Mouse (Mus musculus) urinary bladder, postnatal 14 days (tissue): ENCODE results near the gene Lsm14a.
A peak's percentile ranks its signal among the peaks of the same experiment; 100 is the strongest.
"Not testable (repeated sequence)": the region's sequence is repeated elsewhere in the genome, so short reads cannot be mapped to it uniquely, and the experiment has no call there.

Experiments used
- DNase-seq: peaks from one replicate; pipeline ENCODE4 v3.0.0; 2021; ENCODE audit warnings: low spot score

The Lsm14a gene

DNA sequence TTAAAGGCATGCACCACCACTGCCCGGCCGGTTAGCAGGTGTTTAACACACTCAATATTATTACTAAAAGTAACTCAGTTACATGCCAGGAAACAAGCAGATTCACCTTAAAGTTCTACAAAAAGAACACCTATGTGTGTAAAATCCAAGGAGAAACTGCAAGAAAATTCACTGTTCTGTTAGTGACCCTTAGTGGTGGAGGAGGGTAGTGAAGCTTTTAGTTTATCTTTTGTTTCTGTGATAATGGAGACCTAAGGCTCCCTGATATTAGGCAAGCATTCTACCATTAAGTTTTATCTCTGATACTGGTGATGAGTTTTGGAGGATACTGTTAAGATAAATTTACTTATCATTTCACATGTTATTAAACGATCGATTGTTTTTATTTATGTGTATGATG, 37.5 kb downstream of the Lsm14a start:
- DNase-seq, result no peak

DNA sequence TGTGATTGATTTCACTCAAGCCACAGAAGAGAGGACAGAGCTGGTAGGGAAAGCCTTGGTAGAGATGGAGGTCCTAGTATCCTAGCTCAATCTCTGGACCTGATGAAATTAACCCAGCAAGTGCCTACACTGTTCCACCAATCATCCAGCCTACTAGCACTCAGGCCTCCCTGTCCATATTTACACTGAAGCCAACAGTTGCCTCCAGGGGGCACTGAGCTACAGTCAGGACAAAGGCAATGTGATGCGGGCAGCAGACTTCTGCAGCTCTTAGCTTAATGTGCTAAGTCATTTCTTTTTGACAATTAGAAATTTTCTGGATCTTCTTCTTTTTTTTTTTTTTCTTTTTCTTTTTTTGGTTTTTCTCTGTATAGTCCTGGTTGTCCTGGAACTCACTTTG, 41.1 kb downstream of the Lsm14a start:
- DNase-seq, result no peak

DNA sequence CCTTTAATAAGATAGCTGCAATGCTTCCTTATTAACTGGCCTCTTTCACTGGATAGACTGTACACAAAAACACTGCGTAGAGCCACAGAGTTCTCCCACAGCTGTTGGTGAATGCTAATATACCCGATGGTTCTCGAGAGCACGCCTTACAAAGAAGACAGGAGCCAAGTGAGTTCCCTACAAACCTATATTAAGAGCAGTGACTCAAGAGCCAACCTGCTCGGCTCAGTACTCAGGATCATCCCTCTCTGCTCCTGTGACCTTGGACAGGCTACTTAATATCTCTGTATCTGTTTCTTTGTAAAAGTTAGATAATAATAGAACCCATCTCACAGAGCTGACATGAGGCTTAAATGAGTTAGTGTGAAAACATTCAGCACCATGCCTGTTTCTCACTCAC, 42.9 kb downstream of the Lsm14a start:
- no peak for DNase-seq

DNA sequence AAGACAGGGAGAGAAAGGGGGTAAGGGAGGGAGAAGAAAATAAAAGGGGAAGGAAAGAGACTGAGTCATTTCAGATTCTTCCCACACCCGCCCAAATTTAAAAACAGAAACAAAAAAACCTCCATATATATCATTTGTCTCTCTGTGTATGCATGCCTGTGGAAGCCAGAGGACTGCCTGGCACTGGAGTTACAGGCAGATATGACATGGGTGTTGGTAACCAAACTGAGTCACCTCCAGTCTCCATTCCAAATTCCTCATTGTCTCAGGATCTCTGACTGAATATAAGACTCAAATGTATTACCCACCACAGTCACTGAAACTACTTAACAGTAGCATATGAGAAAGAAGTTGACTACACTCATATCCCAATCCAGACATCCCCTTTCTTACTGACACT, 45.1 kb downstream of the Lsm14a start:
- no peak for DNase-seq

DNA sequence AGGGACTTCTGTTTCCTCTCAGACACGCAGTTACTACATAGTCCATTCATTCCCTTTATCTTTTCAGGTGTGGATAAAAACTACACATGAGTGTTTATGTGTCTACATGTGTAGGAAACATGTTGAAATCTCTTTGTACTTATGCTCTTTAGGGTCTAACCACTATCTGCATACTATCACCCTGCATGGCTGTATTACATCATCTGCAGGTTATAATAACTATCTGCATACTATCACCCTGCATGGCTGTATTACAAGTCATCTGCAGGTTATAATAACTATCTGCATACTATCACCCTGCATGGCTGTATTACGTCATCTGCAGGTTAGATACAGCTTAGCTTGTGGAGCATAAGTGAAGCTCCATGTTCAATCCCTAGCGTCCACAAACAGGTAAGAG, 46.1 kb downstream of the Lsm14a start:
- DNase-seq, result no peak

DNA sequence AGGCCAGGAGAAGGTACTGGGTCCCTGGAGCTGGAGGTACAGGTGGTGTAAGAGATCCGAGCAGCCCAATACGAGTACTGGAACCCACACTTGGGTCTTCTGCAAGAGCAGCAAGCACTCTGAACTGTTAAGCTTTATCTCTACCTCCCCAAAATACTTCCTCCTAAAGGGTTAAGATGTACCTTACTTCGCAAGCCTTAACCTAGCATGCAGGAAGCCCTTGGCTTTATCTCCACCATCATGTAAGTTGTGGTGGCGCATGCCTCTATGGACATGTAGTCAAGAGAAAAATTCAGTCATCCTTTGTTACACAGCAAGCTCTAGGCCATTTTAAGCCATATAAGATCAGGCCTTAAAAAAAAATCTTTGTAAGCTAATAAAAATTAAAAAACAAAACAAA, 46.6 kb downstream of the Lsm14a start:
- DNase-seq, result no peak

DNA sequence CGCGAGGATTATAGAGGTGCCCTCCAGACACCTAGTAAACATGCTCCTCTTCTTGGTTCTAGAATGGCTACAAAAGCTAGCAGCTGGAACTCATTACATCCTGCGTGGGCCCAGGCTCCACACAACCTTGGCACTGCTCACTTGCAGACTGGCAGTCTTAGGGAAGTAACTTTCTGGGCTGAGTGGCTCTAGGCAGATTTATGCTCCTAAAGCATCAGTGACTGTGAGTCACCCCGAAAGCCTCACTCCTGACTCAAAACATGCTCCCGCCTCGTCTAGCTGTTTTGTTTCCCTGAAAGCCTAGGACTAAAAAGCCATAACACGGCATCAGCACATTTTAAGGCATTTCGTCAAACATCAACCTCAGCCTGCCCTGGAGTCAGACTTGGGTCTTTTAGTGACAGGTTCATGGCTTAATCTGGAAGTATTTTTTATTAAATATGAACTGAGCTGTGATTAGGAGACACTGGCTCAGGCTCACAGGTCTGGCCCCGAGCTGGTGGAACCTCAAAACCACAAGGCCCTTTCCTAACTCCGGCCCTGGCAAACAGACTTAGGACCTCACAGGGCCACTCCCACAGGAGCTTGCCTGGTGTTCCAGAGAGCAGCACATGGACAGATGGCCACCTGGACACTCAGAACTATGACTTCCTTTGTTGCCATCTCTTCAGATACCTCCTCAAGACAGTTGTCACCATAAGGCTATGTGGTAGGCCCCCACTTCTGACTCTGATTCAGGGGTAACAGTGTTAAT, 50.9 kb downstream of the Lsm14a start:
- DNase-seq, result peak; percentile 53

DNA sequence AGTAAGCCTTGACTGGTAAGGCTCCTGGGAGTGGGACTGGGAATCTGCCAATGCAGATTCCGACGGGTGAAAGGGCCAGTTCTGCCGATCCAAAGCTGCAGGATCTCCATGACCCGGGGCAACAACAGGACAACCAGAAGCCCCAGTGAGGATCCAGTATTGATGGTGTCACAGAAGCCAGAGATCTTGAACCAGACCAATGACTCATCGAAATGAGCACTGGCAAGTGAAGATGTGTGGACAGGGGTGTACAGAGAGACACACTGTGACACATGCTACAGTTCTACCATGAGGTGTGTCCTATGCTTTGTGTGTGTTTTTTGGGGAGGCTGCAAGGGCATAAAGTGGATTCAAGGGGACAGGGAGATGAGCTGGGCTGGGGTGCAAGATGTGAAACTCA, 52.3 kb downstream of the Lsm14a start:
- no peak for DNase-seq

DNA sequence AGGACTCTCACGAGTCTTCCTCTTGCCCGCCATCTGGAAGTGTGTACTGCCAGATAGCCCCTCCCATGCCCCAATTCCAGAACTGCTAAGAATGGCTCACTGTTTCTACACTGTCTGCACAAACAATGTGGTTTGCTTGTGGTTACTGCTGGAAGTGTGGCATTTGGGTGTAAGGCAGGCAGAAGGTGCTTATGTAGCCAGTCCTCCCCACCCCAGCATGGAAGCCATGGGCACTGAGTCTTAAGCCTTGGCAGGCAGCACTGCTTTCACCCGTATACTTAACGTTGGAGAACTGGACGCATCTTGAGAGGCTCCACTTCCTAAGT, 54.0 kb downstream of the Lsm14a start:
- no peak for DNase-seq

DNA sequence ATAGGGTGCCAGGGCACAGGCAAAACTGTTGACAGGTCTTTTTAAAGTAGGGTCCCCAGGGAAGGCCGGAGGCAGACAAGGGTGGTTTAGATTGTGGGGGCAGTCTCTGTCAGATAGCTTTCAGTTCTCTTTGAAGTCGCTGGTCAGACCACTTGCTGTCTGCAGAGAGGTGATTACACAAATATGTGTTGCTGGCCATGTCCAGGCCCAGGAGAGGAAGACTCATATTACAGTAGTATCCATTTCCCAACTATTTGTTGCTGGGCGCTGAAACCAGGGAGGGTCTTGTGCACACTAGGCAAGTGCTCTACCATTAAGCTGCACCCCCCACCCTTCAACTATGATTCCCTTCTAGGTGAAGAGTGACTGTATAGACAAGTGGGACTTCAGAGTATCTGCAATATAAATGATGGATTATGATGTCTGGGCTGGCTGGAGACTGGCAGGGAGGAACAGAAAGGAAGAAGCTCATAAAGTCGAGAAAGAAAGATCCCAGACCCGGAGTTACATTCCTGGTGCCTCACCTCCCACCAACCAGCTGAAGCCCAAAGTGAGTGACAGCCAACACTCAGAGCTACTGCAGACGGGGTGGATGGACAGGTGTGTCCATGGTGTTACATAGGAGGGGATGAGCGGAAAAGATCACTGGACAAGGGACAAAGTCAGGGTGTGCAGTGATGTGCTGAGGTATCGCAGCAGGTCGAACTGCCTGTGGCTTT, 54.5 kb downstream of the Lsm14a start:
- no peak for DNase-seq

DNA sequence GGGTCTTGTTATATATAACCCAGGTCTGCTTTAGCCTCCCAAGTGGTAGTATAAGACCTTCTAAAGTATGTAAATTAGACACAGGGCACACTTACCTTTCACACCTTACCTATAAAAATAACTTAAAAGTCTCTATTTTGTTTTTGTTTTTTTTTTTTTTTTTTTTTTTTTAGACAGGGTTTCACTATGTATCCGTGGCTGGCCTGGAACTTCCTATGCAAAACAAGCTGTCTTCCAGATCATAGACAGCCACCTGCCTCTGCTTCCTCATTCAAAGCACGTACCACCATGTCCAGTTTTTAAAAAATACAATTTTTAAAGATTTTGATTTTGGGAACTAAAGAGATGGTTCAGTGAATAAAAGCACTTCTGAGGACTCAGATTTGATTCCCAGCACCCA, 55.8 kb downstream of the Lsm14a start:
- DNase-seq, result no peak

DNA sequence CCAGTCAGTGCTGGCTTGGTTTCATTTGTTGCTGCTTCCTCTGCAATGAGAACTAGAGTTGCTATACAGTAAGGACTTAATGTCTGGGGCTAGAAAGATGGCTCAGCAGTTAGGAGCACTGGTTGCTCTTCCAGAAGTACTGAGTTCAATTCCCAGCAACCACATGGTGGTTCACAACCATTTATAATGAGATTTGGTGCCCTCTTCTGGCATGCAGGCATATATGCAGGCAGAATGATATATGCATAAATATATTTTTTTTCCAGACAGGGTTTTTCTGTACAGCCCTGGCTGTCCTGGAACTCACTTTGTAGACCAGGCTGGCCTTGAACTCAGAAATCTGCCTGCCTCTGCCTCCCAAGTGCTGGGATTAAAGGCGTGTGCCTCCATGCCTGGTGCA, 56.6 kb downstream of the Lsm14a start:
- not testable (repeated sequence) for DNase-seq

DNA sequence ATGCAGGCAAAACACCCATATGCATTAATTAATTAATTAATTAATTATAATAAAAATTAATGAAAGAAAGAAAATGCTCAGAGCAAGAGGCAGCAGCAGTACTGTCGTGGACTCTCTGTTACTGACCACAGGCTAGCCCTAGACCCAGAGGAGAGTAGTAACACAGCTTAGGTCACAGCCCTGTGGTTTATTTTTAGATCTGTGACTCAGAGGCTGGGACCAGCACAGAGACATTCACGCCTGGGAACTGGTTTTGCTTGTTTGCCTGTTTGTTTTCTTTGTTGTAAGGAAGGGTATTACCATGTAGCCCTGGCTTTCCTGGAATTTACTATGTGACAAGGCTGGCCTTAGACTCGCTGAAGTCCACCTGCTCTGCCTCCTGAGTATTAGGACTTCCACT, 65.6 kb downstream of the Lsm14a start:
- peak; percentile 70 for DNase-seq

DNA sequence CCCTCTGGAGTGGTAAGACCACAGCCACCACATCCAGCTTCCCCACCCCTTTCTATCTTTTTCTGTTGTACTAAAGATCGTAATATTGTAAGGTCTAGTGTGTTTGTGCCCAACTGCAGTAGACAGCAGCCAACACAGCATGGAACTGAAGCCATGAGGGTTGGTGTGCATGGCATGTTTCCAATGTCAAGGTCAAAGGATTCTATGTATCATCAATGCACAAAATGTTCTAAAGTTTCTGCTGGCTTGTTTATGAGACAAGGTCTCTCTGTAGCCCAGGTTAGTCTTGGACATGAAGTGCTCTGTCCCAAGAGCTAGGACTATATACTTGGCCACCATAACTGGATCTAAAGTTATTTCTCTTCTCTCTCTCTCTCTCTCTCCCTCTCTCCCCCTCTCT, 68.3 kb downstream of the Lsm14a start:
- DNase-seq, result no peak

DNA sequence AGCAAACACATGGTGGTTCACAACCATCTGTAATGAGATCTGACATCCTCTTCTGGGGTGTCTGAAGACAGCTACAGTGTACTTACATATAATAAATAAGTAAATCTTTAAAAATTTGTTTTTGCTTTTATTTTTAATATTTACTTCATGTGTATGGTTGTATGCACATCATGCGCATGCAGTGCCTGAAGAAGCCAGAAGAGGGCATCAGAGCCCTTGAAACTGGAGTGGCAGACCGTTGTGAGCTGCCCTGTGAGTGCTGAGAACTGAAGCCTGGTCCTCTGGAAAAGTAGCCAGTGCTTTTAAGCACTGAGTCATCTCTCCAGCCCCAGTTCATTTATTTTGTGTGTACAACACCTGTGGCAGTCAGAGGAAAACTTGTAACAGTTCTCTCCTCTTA, 69.1 kb downstream of the Lsm14a start:
- no peak for DNase-seq

DNA sequence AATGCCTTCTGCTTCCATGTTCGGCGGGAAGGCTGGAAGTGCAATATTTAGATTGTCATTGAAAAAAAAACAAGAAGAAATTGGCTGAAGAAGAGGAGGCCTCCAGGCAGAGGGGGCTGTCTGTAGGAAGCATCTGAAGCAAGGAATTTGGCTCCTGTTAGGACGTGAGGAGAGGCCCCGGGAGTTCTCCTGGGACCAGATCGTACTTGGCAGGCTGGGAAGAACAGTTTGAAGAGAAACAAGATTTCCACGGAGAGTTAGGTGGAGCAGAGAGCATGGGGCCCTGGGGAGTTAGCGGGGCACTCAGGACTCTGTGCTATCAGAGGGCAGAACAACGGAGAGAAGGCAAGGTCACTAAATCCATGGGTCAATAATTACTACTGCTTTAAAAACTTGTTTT, 69.8 kb downstream of the Lsm14a start:
- peak; percentile 18 for DNase-seq

DNA sequence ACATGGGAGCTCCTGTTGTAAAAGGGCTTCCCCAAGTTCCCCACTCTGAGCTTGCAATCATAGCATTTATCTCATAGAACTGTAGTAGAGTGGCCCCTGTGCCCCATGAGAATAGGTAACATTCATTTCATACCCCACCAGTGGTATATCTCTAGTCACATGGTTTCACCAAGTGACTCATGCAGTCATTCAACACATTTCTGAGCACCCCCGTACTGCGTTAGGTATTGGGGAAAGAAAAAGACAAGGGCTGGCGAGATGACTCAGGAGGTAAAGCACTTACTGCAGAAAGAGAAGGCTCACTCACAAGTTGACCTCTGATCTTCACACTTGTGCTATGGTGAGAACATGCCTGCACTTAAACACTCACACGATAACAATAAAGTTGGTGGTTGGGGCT, 71.2 kb downstream of the Lsm14a start:
- no peak for DNase-seq

DNA sequence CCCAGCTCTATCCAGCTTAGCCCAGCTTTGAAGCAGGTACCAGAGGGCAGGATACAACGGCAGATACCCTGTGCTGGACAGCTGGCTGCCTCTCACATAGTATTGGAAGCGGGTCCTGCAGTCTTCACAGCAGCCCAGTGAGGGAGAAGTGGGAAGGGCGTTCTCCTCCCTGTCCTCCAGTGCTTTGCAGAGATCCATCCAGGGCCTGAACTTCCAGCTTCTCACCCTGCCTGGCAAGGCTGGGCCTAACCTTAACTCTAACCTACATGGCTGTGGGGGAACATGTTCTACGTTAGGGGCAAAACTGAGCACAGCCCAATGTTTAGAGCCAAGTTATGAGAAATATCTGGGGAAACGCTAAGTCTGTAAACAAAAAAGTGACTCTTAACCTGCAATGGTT, 72.0 kb downstream of the Lsm14a start:
- DNase-seq, result no peak

DNA sequence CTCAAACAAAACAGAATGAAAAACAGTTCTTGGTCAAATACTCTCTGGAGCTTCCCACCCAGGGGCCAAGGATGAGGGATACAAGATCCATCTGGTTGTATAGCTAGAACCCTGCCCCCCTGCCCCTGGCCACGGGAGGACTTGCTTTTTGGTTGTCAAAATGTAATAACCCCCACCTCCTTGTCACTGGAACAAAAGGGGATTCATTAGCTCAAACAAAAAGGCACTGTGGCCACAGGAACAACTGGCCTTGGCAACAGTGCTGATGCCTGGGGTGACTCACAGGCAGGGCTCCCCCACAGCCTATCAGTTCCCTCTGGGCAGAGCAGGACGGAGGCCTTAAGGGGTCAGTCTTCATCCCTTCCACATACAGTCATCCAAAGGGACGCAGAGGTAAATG, 73.2 kb downstream of the Lsm14a start:
- DNase-seq, result peak; percentile 38

DNA sequence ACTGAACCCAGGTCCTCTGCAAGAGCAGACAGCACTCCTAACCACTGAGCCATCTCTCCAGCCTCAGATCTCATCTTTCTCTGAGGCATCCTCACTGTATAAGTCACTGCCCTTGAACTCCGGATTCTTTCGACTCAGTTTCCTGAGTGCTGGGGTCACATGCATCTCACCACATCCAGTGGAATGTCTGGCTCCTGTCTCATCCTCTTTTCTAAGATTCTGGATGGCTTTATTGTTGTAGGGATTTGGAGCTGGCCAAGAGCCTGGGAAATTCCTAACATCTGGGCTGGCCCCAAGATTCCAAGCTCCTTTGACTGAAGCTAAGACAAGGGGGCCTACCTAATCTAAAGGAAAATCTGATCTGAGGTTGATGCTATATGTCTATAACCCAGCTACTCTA, 74.0 kb downstream of the Lsm14a start:
- DNase-seq, result peak; percentile 46

DNA sequence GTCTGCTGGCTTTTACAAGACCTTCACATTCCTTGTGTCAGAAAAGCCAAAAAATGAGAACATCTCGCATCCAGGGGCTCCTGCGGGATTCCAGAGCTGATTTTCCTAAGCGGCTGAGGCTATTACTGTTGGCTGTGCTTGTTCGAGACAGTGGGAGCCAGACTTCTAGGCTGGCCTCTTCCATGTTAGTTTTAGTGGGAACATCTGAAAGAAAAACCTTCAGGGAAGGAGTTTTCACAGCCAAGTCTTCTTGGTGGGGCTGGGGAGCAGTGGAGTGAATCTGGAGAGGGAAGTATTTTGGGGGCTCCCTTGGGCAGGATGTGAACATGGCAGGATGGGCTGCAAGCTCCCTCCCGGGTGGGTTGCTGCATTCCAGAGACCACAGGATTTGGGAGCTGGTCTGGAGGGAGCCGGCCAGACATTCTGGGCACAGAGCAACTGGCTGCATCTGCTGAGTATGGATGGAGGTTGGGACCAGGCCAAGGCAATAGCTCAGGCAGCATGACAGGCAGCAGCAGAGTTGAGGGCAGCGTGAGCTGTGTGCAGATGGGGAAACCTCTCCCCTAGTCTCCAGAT, 75.1 kb downstream of the Lsm14a start:
- DNase-seq, result peak; percentile 55

DNA sequence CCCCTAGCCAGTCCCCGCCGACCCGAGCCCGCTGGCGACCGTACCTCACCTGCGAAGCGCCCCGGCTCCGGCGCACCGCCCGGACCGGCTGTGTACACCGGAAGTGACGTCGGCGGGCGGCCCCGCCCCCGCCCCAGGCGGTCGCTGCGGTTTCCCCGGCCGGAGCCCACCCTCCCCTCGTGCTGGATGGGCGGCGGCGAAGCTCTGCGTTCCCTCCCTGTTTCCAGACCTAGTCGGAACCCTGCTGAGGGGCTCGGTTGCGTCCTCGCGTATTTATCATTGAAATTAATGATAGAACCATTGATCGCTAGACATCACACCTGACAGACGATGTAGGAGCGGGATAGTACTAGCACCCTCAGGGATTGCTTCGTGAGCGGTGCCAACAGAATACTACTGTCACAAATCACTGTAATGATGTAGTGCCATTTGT, 79.7 kb downstream of the Lsm14a start, which contains the start of gene 4931406P16Rik:
Gene 4931406P16Rik (minus strand): TSS at position 109 of the 433 bp plus-strand sequence.
- DNase-seq, result peak; percentile 84

DNA sequence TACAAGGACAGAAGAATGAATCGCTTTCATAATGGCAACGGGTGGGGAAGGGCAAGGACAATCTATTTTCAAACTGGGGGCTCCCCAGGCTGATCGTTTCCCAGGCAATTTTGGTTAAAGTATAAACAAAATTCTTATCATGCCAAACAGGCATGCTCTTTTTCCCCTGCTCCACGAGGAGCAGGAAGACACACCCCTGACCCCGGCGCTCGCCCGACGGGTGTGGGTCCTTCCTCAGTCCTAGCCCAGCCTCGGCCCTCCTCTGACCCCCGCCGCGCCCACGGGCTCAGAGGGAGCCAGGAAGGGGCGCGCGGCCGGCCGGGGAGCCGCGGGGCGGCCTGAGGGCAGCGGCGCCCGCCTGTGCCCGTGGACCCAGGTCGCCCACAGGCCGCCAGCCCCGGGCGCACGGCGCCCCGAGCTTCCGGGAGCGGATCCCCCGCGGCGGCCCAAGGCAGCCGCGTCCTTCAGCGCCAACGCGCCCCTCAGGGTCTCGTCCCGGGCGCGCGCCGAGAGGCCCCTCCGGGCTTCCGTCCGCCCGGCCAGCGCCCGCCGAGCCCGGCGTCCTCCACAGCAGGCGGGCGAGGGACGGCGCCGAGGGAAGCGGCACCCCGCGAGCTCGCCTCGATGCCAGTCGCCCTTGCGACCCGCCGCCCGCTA, 80.2 kb downstream of the Lsm14a start:
- peak; percentile 50 for DNase-seq
